Mouse (Mus musculus) liver, adult 2 months (tissue): ENCODE measurements around the gene Fbp1. TPM values are rescaled to one million over a fixed set of nuclear protein-coding genes. Genes with fewer than 3 reads are reported as not detected.
"Not testable (repeated sequence)": the region's sequence is repeated elsewhere in the genome, so short reads cannot be mapped to it uniquely, and the experiment has no call there.

ENCODE experiments used
- DNase-seq: peaks from one replicate; pipeline ENCODE4 v3.0.0-alpha.2; 2011; ENCODE audit warnings: low read depth, low spot score; ENCODE audit errors: extremely low read depth
- H3K27ac ChIP-seq: fragments of 200-500 bp; replicated peaks from 2 replicates; pipeline ENCODE4 v1.5.1; 2012; ENCODE audit warnings: low read depth, mild to moderate bottlenecking, control low read depth, inconsistent platforms, low read length; ENCODE audit not compliant: insufficient read depth
- H3K27me3 ChIP-seq: fragments of 200-500 bp; 2 replicates; pipeline ENCODE4 v1.6.1; 2012; ENCODE audit warnings: mild to moderate bottlenecking, moderate library complexity, low read length, inconsistent platforms; ENCODE audit not compliant: control insufficient read depth, insufficient read depth
- H3K36me3 ChIP-seq: fragments of 200-500 bp; 2 replicates; pipeline ENCODE4 v1.6.1; 2012; ENCODE audit warnings: low read length, inconsistent platforms; ENCODE audit not compliant: control insufficient read depth, insufficient read depth
- H3K4me1 ChIP-seq: fragments of 200-500 bp; 2 replicates; pipeline ENCODE4 v1.6.1; 2011; ENCODE audit warnings: low read length; ENCODE audit not compliant: control insufficient read depth, insufficient read depth
- H3K4me3 ChIP-seq: fragments of 200-500 bp; 2 replicates; pipeline ENCODE4 v1.5.1; 2011; ENCODE audit warnings: low read depth, mild to moderate bottlenecking, control low read depth, low read length, moderate library complexity; ENCODE audit not compliant: insufficient read depth
- H3K79me2 ChIP-seq: fragments of 200-500 bp; 2 replicates; pipeline ENCODE4 v1.6.1; 2012; ENCODE audit warnings: inconsistent platforms, mild to moderate bottlenecking, low read length, moderate library complexity; ENCODE audit not compliant: control insufficient read depth, insufficient read depth
- H3K9ac ChIP-seq: fragments of 200-500 bp; 2 replicates; pipeline ENCODE4 v1.6.1; 2012; ENCODE audit warnings: low read depth, mild to moderate bottlenecking, control low read depth, inconsistent platforms, low read length
- CTCF ChIP-seq: fragments of 200-500 bp; IDR thresholded peaks from 2 replicates; pipeline ENCODE4 v1.5.1; 2011; ENCODE audit warnings: low read depth, low read length, control low read depth
- POLR2A ChIP-seq: fragments of 200-500 bp; IDR thresholded peaks from 2 replicates; pipeline ENCODE4 v1.6.1; 2011; ENCODE audit warnings: low read length, control low read depth; ENCODE audit not compliant: insufficient read depth; ENCODE audit errors: extremely low read depth
- WGBS: fragments of 180-500 bp; shearing (Covaris S2); methylation state at CpG from one replicate; pipeline ENCODE4 v1.1.7; 2018; 5-methylcytosine and 5-hydroxymethylcytosine counted together
- polyA plus RNA-seq: library from polyadenylated mRNA; depleted of rRNA; stranded (reverse); fragments of >200 nt; gene quantifications from 2 replicates; pipeline ENCODE4 v1.2.3, GENCODE M21; 2012; rRNA removed
- total RNA-seq: library from RNA; depleted of rRNA; stranded (reverse); fragments of >200 nt; gene quantifications from 2 replicates; pipeline ENCODE4 v1.2.3, GENCODE M21; 2014; rRNA removed

Gene Fbp1
- total RNA-seq = 1,448 and 1,888 TPM in 2 replicates
- 1,550 and 1,804 TPM in 2 replicates for polyA plus RNA-seq

GRCm38 (mm10) chr13:62887712-62888441, at the start of gene Fbp1:
TSS of gene Fbp1 (minus strand) at chr13:62888282.
- H3K9ac ChIP-seq = peak within 1 kb of the TSS; percentile 89
- WGBS = 2% methylated on average over 29 of the region's 29 CpGs
- H3K27me3 ChIP-seq = no peaks in the 10 kb centered on the region
- H3K79me2 ChIP-seq = peaks cover 12% of the 10 kb centered on the region; the same call in 1 of the 2 replicates
- H3K36me3 ChIP-seq = peaks cover 7% of the 10 kb centered on the region; the same call in 1 of the 2 replicates
- peak; percentile 98 for DNase-seq
- H3K27ac ChIP-seq = peak within 1 kb of the TSS; percentile 97
- H3K4me1 ChIP-seq = peaks cover 11% of the 10 kb centered on the region
- TF ChIP-seq CTCF (no peak), POLR2A (peak; percentile 83; the same call in 1 of the 2 replicates)
- peak within 1 kb of the TSS; percentile 91 for H3K4me3 ChIP-seq

GRCm38 (mm10) chr13:62932452-62932851, 44.4 kb upstream of the Fbp1 start:
- Histone ChIP-seq H3K27me3 (no peaks in the 10 kb centered on the region), H3K9ac (no peak overlapping the region), H3K79me2 (no peaks in the 10 kb centered on the region), H3K36me3 (no peaks in the 10 kb centered on the region), H3K4me1 (no peaks in the 10 kb centered on the region), H3K4me3 (no peak overlapping the region), H3K27ac (no peak overlapping the region)
- WGBS = 92% methylated on average over 4 of the region's 4 CpGs
- no peak for DNase-seq
- TF ChIP-seq POLR2A (no peak), CTCF (no peak)

DNA sequence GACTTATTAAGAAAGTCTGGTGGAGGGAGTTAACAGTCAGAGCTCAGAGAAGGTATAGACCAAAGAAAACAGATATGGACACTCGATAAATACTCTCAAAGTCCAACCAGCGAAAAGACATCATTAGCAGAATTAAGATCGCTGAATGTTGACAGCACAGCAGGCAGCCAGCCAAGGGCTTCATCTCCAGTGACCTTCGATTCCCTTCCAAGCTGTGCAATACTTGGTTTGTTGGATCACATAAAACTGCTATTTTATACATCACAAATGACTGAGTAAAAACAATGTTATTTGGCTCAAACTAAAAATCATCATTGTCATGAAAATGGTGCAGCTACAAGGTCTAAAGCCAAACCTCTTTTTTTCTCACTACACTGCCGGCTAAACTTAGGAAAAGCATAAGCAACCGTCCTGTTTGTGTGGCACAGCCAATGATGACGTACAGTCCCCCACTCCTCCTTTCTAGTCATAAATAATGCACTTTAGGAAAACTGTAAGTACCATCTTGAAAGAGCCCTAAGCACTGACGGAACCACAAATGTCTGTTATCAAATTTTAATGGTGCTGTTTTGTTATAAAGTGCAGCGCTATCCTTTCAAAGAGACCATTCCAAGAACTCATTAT, 41.8 kb upstream of the Fbp1 start:
- peak; percentile 70 for DNase-seq
- Histone ChIP-seq H3K4me3 (no peak overlapping the region), H3K4me1 (no peaks in the 10 kb centered on the region), H3K9ac (no peak overlapping the region), H3K79me2 (no peaks in the 10 kb centered on the region), H3K36me3 (no peaks in the 10 kb centered on the region), H3K27me3 (no peaks in the 10 kb centered on the region), H3K27ac (no peak overlapping the region)
- WGBS = 52% methylated on average over 9 of the region's 9 CpGs
- TF ChIP-seq POLR2A = no peak
- no peak for TF ChIP-seq CTCF

DNA sequence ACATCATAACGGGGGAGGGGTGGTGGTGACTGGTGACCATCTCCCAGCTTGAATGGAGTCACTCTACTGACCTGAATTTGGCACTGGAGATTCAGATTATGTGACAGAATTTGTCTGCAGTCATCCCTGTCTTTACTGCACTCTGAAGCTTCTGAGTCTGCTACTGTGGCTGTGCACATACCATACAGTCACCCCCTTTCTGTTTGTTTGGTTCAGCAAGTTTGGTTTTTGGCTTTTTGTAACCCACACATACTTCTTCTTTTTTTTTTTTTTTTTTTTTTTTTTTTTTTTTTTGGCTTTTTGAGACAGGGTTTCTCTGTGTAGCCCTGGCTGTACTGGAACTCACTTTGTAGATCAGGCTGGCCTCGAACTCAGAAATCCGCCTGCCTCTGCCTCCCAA, 41.1 kb upstream of the Fbp1 start:
- WGBS = 97% methylated on average over 3 of the region's 3 CpGs
- H3K27ac ChIP-seq, H3K9ac ChIP-seq, H3K79me2 ChIP-seq, H3K27me3 ChIP-seq, DNase-seq, H3K4me1 ChIP-seq, H3K36me3 ChIP-seq, H3K4me3 ChIP-seq: not testable (repeated sequence)

DNA sequence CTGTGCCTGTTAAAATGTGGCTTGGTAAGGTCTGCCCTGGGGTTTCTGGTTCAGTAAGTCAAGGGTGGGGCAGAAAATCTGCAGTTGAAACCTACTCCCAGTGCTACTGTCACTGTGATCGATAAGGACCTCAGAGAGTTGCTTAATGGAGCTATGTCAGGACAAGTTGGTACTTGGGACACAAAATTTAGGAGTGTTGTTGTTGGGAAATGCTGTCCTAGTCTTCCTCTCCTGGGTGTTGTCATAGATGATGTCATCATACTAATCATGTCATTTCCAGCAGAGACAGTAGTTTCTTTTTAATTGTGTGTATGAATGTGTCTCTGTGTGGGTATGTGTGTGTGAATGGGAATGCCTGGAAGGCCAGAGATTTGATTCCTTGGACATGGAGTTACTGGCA, 39.4 kb upstream of the Fbp1 start:
- Histone ChIP-seq H3K4me1 (no peaks in the 10 kb centered on the region), H3K9ac (no peak overlapping the region), H3K27ac (no peak overlapping the region), H3K27me3 (no peaks in the 10 kb centered on the region), H3K4me3 (no peak overlapping the region), H3K79me2 (no peaks in the 10 kb centered on the region), H3K36me3 (no peaks in the 10 kb centered on the region)
- no peak for TF ChIP-seq CTCF
- no peak for TF ChIP-seq POLR2A
- DNase-seq = peak; percentile 81
- WGBS = 46% methylated on average over 1 of the region's 1 CpGs

- DNase-seq = peak; percentile 67
- H3K36me3 ChIP-seq = no peaks in the 10 kb centered on the region
- WGBS = 83% methylated on average over 1 of the region's 1 CpGs
- no peaks in the 10 kb centered on the region for H3K4me1 ChIP-seq
- no peak for TF ChIP-seq POLR2A
- peak; percentile 60 for TF ChIP-seq CTCF
- no peak overlapping the region for H3K9ac ChIP-seq
- no peak overlapping the region for H3K27ac ChIP-seq
- no peaks in the 10 kb centered on the region for H3K27me3 ChIP-seq
- H3K79me2 ChIP-seq = no peaks in the 10 kb centered on the region
- no peak overlapping the region for H3K4me3 ChIP-seq
Observed at GRCm38 (mm10) chr13:62926479-62926878, 38.4 kb upstream of the Fbp1 start.
